Mouse (Mus musculus) limb, embryonic 12.5 days (tissue): Measurements from ENCODE around the gene Inafm2. TPM values are rescaled to one million over a fixed set of nuclear protein-coding genes. Genes with fewer than 3 reads are reported as not detected.

ENCODE experiments used
- ATAC-seq: fragments of 200-750 bp; cut with Nextera tagmentation; 2 replicates; pipeline ENCODE4 v1.8.0; 2017; ENCODE audit warnings: low read depth, moderate TSS enrichment; ENCODE audit not compliant: insufficient number of reproducible peaks, insufficient read depth, low FRiP score, low TSS enrichment
- H3K27ac ChIP-seq: fragments of 300-500 bp; sonication (generic); 2 replicates; pipeline ENCODE4 v1.5.1; 2016; ENCODE audit warnings: mild to moderate bottlenecking, moderate library complexity
- H3K27me3 ChIP-seq: fragments of 300-500 bp; sonication (generic); 2 replicates; pipeline ENCODE4 v1.6.1; 2016; ENCODE audit warnings: mild to moderate bottlenecking, moderate library complexity
- H3K36me3 ChIP-seq: fragments of 300-500 bp; sonication (generic); 2 replicates; pipeline ENCODE4 v1.6.1; 2016; ENCODE audit warnings: mild to moderate bottlenecking, moderate library complexity
- H3K4me1 ChIP-seq: fragments of 300-500 bp; sonication (generic); replicated peaks from 2 replicates; pipeline ENCODE4 v1.6.1; 2016
- H3K4me2 ChIP-seq: fragments of 300-500 bp; sonication (generic); 2 replicates; pipeline ENCODE4 v1.6.1; 2016; ENCODE audit warnings: mild to moderate bottlenecking, moderate library complexity
- H3K4me3 ChIP-seq: fragments of 300-500 bp; sonication (generic); replicated peaks from 2 replicates; pipeline ENCODE4 v1.5.1; 2016; ENCODE audit warnings: mild to moderate bottlenecking
- H3K9ac ChIP-seq: fragments of 300-500 bp; sonication (generic); replicated peaks from 2 replicates; pipeline ENCODE4 v1.6.1; 2016; ENCODE audit warnings: mild to moderate bottlenecking, moderate library complexity
- H3K9me3 ChIP-seq: fragments of 300-500 bp; sonication (generic); 2 replicates; pipeline ENCODE4 v1.6.1; 2016; ENCODE audit warnings: mild to moderate bottlenecking, moderate library complexity
- WGBS: fragments of 180-500 bp; shearing (Covaris S2); methylation state at CpG from one replicate; pipeline ENCODE4 v1.1.7; 2016; 5-methylcytosine and 5-hydroxymethylcytosine counted together
- polyA plus RNA-seq: library from polyadenylated mRNA; unstranded; fragments of >200 nt; fragmentation: Nextera tagmentation; extraction: Ambion mirVana; gene quantifications from 2 replicates; pipeline ENCODE4 v1.2.1, GENCODE M21; 2016

The Inafm2 gene
- polyA plus RNA-seq, 1 experiment from 2014 or later = 21.3 TPM

DNA sequence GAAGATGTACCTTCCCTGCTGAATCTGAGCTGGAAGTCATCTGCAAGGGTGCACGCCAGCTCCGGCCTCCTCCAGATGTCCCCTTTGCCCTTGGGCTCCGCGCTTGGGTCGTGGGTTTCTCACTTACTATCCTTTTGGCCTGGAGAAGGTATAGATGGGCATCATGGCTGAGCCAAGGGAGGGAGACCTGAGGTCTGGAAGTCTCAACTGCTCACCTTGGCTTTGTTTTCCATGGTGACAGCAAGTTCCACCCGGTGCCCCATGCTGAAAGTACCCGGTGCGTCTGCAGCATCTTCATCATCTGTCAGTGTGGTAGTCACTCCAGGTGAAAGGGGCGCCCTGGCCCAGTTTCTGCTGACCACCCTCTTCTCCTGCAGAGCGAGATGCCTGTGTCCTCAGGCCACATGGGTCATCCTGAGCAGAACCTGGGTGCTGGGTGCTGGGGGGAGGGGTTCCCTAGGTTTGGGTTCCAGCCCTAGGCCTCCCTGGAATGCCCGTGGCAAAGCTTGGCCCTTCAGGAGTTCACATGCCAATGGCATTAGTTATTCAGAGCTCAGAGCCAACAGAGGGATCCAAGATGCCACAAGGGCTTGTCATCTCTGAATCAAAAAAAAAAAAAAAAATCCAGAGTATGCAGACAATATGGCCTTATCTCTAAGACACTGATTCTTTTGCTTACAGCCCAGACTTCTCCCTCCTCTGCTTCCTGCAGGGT, 14.9 kb downstream of the Inafm2 start:
- Histone ChIP-seq H3K27me3 (peaks cover 67% of the 10 kb centered on the region), H3K4me1 (peaks cover 26% of the 10 kb centered on the region)
- 82% methylated on average over 11 of the region's 11 CpGs for WGBS

DNA sequence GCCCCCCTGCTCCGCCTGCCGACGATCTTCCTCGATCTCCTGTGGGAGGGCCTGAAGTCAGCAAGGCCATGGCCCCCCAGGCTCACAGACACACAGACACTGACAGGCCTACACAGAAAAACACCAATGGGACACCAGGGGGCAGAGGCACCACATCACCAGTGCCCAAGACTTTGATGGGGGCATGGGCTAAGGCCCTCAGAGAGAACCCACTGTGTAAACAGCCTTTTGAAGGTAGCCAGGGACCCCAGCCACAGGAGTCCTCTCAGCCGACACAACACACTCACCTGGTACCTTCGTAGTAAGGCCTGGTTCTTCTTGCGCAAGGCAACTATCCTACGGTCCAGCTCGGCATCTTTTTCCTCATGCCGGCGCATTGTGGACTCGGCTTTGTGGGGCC, 15.8 kb downstream of the Inafm2 start:
- peak overlapping the region; percentile 80; the same call in 1 of the 2 replicates for H3K27ac ChIP-seq
- H3K4me3 ChIP-seq = no peak overlapping the region
- H3K4me1 ChIP-seq = peaks cover 26% of the 10 kb centered on the region
- no peak for ATAC-seq
- H3K9me3 ChIP-seq = no peaks in the 10 kb centered on the region
- 81% methylated on average over 12 of the region's 12 CpGs for WGBS
- no peak overlapping the region for H3K9ac ChIP-seq
- H3K4me2 ChIP-seq = peak overlapping the region; percentile 55; the same call in 1 of the 2 replicates
- peaks cover 67% of the 10 kb centered on the region for H3K27me3 ChIP-seq
- H3K36me3 ChIP-seq = no peaks in the 10 kb centered on the region

More for the DNA sequence above, 14.9 kb downstream of the Inafm2 start:
- ATAC-seq = no peak
- no peaks in the 10 kb centered on the region for H3K9me3 ChIP-seq
- H3K36me3 ChIP-seq = no peaks in the 10 kb centered on the region
- H3K4me2 ChIP-seq = no peak overlapping the region
- H3K9ac ChIP-seq = no peak overlapping the region
- H3K27ac ChIP-seq = no peak overlapping the region
- no peak overlapping the region for H3K4me3 ChIP-seq

DNA sequence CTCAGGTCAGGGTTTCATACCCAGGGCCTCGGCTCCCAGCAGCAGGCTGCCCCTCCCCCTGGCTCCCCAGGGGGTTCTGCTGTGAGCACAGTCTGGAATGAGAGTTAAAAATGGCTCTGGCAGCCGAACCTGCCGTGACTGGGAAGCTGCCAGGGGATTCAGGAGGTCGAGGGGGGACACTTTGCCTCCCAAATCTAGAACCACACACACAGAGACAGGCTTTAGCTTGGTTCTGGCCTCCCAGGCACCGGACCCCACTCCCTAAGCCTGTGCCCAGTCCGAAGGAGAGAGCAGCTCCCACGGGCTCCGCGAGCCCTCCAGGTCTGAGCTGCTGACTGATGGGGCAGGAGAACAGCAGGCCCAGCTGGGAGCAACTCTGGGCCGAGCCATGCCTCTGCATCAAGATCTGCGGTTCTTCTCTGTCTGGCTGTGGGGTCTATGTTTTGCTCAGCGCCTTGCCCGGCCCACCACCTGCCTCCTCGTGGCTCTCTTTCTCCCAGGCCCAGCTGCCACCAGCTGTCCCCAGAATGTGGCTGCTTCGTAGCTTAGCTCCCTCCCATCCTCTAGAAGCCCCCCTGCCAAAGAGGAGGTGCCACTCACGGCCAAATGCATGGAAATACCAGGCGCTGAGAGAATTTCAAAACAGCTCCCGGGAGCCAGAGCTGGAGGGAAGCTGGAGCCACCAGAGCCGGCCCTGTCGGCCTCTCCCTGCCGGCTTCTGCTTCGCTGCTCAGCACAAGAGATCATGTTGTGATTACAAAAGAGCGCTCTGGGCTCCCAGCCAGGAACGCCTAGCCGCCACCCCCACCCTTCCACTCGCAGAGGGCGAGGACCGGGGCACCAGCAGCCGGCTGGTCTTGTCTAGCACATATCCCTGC, 16.6 kb downstream of the Inafm2 start, which contains the start of gene Ccdc9b:
TSS of gene Ccdc9b (minus strand) at position 756 of the 878 bp plus-strand sequence.
- Histone ChIP-seq H3K27me3 (peaks cover 65% of the 10 kb centered on the region), H3K36me3 (no peaks in the 10 kb centered on the region), H3K4me2 (peak within 1 kb of the TSS; percentile 55), H3K4me3 (peak within 1 kb of the TSS; percentile 25), H3K9me3 (no peaks in the 10 kb centered on the region), H3K4me1 (peaks cover 26% of the 10 kb centered on the region), H3K27ac (peak within 1 kb of the TSS; percentile 80), H3K9ac (peak within 1 kb of the TSS; percentile 47)
- peak; percentile 40 for ATAC-seq
- 6% methylated on average over 28 of the region's 29 CpGs for WGBS

DNA sequence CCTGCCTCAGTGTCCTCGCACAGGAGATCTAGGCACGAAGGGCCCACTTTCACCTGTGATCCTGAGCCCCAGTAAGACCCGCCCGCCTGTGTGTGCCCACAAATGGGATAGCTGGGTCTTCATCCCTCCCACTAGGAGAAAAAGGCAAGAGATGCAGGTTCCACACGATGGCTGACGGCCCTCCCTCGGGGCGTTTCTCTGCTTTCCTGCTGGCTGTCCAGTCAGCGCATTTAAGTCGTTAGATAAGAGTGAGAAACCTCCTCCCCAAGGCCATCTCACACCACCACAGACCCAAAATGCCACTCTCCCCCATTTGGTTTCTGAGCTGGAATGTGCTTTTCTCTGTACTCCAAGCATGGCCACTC, 17.2 kb downstream of the Inafm2 start:
- 19% methylated on average over 10 of the region's 10 CpGs for WGBS
- peak overlapping the region; percentile 25 for H3K4me3 ChIP-seq
- no peaks in the 10 kb centered on the region for H3K9me3 ChIP-seq
- peak overlapping the region; percentile 47; the same call in 1 of the 2 replicates for H3K9ac ChIP-seq
- peak overlapping the region; percentile 80 for H3K27ac ChIP-seq
- H3K4me2 ChIP-seq = peak overlapping the region; percentile 55
- no peaks in the 10 kb centered on the region for H3K36me3 ChIP-seq
- peaks cover 59% of the 10 kb centered on the region for H3K27me3 ChIP-seq
- H3K4me1 ChIP-seq = peaks cover 26% of the 10 kb centered on the region
- no peak for ATAC-seq

DNA sequence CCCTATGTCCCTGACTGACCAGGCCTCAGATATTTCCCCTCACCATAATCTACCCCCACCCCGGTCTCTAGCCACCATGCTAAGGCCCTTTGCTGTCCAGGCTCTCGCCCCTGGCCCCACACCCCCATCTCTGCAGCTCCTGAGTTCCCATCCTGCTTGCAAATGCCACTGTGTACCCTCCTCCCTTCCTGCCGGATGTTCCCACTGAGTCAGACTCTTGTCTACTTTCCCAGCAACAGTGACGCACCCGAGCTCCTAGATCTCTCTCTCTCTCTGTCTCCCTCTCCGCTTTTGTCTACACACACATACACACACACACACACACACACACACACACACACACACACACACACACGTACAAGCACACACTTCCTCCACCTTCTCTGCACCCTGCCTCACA, 17.9 kb downstream of the Inafm2 start:
- no peak for ATAC-seq
- peaks cover 52% of the 10 kb centered on the region for H3K27me3 ChIP-seq
- 78% methylated on average over 7 of the region's 7 CpGs for WGBS
- peaks cover 26% of the 10 kb centered on the region for H3K4me1 ChIP-seq
- no peak overlapping the region for H3K9ac ChIP-seq
- H3K36me3 ChIP-seq = no peaks in the 10 kb centered on the region
- H3K9me3 ChIP-seq = no peaks in the 10 kb centered on the region
- no peak overlapping the region for H3K4me2 ChIP-seq
- H3K4me3 ChIP-seq = no peak overlapping the region
- H3K27ac ChIP-seq = no peak overlapping the region

DNA sequence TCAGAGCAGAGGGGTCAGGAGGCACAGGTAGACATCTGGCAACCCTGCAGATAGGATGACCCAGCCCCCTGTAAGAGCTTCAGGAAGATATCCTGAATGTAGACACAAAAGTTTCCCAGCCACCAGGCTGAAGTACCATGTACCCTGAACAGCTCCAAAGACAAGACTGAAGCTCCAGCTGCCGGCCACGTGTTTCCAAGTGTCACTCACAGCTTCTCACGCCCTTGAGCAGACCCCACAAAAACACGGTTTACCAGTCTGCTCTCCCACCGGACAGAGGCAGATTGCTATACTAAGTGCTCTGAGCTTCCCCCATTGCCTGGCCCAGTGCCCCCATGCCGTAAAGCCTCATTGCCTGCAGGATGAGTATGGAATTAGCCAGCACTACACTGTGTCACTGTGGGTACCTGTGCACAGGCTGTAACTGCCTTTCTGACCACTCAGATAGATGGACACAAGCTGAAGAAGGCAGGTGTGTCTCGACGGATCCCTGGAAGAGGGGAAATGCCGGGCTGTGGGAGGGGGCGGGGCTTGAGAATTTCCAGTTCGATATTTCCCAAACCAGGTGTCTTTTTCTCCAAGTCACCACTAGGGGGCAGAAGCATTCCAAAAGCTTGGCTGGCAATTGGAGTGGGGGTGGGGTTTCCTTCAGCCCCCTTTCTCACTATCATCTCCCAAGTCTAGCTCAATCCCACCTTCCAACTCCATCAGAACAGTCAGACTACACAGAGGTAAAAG, 18.7 kb downstream of the Inafm2 start:
- Histone ChIP-seq H3K4me2 (peak overlapping the region; percentile 24), H3K4me3 (no peak overlapping the region), H3K9me3 (no peaks in the 10 kb centered on the region), H3K4me1 (peaks cover 26% of the 10 kb centered on the region), H3K27me3 (peaks cover 45% of the 10 kb centered on the region), H3K36me3 (no peaks in the 10 kb centered on the region), H3K27ac (no peak overlapping the region), H3K9ac (no peak overlapping the region)
- no peak for ATAC-seq
- WGBS = 25% methylated on average over 11 of the region's 11 CpGs

DNA sequence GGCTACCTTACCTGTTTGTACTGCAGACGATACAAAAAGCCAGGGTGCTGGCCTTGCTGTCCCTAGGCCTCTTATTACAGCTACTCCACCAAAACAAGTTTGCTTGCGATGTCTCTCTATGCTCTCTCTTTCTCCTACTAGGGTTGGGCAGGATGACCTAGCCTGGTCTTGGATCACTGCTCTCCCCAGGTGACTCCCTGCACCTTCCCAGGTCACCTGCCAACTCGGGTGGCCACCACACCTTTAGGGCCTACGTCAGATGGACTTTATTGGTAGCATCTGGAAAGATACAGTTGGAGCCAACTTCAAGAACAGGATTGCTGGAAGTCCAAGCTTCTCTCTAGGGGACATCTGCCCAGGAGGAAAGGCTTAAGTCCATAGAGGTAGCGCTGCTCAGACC, 19.3 kb downstream of the Inafm2 start:
- Histone ChIP-seq H3K4me3 (no peak overlapping the region), H3K4me2 (no peak overlapping the region), H3K27me3 (peaks cover 43% of the 10 kb centered on the region), H3K36me3 (no peaks in the 10 kb centered on the region), H3K27ac (no peak overlapping the region), H3K9me3 (no peaks in the 10 kb centered on the region), H3K9ac (no peak overlapping the region), H3K4me1 (peaks cover 26% of the 10 kb centered on the region)
- 79% methylated on average over 5 of the region's 5 CpGs for WGBS
- ATAC-seq = no peak

DNA sequence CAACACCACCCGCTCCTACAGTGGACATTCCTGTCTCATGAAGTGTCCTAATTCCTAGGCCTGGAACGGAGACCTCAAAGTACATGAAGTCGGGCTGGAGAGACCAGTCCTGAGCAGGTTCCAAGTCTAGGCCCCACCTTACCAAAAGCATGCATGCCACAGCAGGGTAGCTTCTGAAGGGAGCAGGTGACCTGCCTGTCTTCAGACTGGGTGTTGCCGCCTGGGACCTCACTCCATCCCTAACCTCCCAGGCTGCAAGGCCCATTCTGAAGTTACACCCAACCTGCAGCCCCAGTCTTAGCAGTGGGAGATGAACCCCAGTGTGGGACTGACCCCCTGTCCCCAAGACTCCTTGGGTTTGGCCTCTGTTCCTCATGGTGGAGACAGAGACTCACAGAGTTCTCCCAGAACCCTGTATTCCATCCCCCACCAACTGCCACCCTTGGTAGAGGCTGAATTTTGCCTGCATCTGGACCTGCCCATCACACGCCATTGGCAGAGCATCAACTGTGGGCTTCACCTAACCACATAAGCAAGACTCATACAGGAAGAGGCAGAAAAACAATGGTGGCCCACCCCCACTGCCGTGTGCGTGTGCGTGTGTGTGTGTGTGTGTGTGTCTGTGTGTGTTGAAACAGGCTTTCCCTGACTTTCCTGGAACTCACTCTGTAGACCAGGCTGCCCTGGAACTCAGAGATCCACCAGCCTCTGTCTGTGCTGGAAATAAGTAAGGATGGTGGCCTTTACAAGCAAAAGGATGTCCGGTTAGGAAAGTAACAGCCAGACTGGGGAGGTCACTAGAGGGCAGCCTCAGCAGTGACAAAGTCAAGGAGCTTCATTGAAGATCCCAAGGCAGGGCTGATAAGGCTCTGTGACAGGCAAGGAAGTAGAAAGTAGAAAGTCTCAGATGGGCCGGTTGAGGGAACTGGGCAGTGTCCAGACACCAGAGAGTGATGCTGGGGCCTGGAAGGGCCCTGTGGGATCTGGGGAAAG, 20.8 kb downstream of the Inafm2 start:
- Histone ChIP-seq H3K9me3 (no peaks in the 10 kb centered on the region), H3K4me1 (peaks cover 23% of the 10 kb centered on the region), H3K9ac (no peak overlapping the region), H3K4me2 (no peak overlapping the region), H3K36me3 (no peaks in the 10 kb centered on the region), H3K27me3 (peaks cover 29% of the 10 kb centered on the region), H3K27ac (no peak overlapping the region), H3K4me3 (no peak overlapping the region)
- WGBS = 78% methylated on average over 10 of the region's 10 CpGs
- ATAC-seq = no peak

DNA sequence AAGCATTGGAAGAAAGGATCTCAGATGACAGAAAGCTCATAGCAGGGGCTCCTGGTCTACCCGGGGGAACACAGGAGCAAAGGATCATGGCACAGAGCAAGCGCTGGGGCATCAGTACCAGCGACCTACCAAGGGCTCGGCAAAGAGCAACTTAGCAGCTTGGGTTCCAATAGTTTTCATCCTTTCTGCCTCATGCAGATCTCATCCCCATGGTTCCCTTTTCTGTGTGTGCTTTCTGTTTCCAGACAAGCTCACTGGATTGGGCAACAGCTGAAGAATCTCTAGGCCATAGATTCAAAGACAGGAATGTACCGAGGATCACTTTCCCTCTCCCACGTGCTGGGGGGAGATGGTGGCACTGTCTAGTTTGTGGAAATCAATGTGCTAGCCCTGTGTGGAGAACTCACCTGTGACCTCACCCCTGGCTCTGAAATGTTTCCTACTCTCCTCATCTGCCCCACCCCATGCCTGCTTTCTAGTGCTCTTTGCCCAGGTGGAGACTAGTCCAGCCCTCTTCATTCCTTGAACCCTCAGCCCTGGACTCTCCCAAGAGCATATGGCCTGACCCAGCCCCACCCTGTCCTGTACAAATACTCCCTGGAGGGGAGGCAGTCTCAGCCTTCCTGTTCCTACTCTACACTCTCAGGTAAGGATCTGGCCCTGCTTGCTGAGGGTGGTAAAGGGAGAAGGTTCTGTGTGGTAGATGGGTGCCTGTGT, 26.8 kb downstream of the Inafm2 start, which contains the start of gene Phgr1:
TSS of gene Phgr1 (plus strand) at position 612 of the 717 bp plus-strand sequence.
- no peaks in the 10 kb centered on the region for H3K36me3 ChIP-seq
- no peaks in the 10 kb centered on the region for H3K27me3 ChIP-seq
- no peak within 1 kb of the TSS; the same call in 1 of the 2 replicates for H3K9ac ChIP-seq
- H3K9me3 ChIP-seq = no peaks in the 10 kb centered on the region
- ATAC-seq = no peak
- no peak within 1 kb of the TSS for H3K4me3 ChIP-seq
- H3K4me2 ChIP-seq = no peak within 1 kb of the TSS
- H3K4me1 ChIP-seq = no peaks in the 10 kb centered on the region
- 81% methylated on average over 6 of the region's 6 CpGs for WGBS
- H3K27ac ChIP-seq = no peak within 1 kb of the TSS

DNA sequence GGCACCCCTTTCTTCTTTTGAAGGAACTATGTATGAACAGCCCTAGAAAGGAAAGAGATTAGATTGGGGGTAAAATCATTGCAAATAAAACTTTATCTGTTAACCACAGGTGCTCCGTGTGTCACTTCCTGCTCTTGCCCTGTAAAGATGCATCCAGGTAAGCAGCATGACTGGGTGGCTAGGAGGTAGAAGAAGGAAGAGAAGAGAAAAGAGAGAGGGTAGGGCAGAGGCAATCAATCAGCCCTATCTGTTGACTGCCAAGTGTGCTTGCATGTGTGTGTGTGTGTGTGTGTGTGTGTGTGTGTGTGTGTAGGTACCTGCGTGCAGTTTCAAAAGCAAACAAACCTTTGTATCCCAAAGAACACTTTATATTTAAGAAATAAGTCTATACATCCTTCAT, 29.0 kb downstream of the Inafm2 start:
- ATAC-seq = no peak
- H3K4me2 ChIP-seq = no peak overlapping the region
- peaks cover 3% of the 10 kb centered on the region; the same call in 1 of the 2 replicates for H3K4me1 ChIP-seq
- H3K9ac ChIP-seq = no peak overlapping the region
- 73% methylated on average over 2 of the region's 2 CpGs for WGBS
- H3K36me3 ChIP-seq = no peaks in the 10 kb centered on the region
- H3K27ac ChIP-seq = no peak overlapping the region
- no peaks in the 10 kb centered on the region for H3K27me3 ChIP-seq
- H3K4me3 ChIP-seq = no peak overlapping the region
- H3K9me3 ChIP-seq = no peaks in the 10 kb centered on the region
